Mouse (Mus musculus) limb, embryonic 11.5 days (tissue): Measurements from ENCODE around the gene Trp53bp2. TPM values are rescaled to one million over a fixed set of nuclear protein-coding genes. Genes with fewer than 3 reads are reported as not detected.

Experiments used
- ATAC-seq: fragments of 200-750 bp; cut with Nextera tagmentation; 2 replicates; pipeline ENCODE4 v1.8.0; 2017; ENCODE audit warnings: low read depth; ENCODE audit not compliant: insufficient number of reproducible peaks, low FRiP score, low TSS enrichment
- DNase-seq: peaks from one replicate; pipeline ENCODE4 v3.0.0-alpha.2; 2015; ENCODE audit warnings: low spot score
- H3K27ac ChIP-seq: fragments of 300-500 bp; sonication (generic); replicated peaks from 2 replicates; pipeline ENCODE4 v1.5.1; 2014; ENCODE audit warnings: low read depth, mild to moderate bottlenecking, low read length
- H3K27me3 ChIP-seq: fragments of 300-500 bp; sonication (generic); 2 replicates; pipeline ENCODE4 v1.6.1; 2014; ENCODE audit warnings: mild to moderate bottlenecking, low read length, mixed read lengths; ENCODE audit not compliant: control insufficient read depth, insufficient read depth
- H3K36me3 ChIP-seq: fragments of 300-500 bp; sonication (generic); 2 replicates; pipeline ENCODE4 v1.6.1; 2014; ENCODE audit warnings: mild to moderate bottlenecking, low read length, moderate library complexity, mixed read lengths; ENCODE audit not compliant: control insufficient read depth, insufficient read depth
- H3K4me1 ChIP-seq: fragments of 300-500 bp; sonication (generic); 2 replicates; pipeline ENCODE4 v1.6.1; 2014; ENCODE audit warnings: low read length, mixed read lengths; ENCODE audit not compliant: control insufficient read depth, insufficient read depth
- H3K4me2 ChIP-seq: fragments of 300-500 bp; sonication (generic); 2 replicates; pipeline ENCODE4 v1.6.1; 2014; ENCODE audit warnings: low read depth, mild to moderate bottlenecking, moderate library complexity; ENCODE audit not compliant: severe bottlenecking
- H3K4me3 ChIP-seq: fragments of 300-500 bp; sonication (generic); 2 replicates; pipeline ENCODE4 v1.5.1; 2014; ENCODE audit warnings: low read depth, low read length
- H3K9ac ChIP-seq: fragments of 300-500 bp; sonication (generic); 2 replicates; pipeline ENCODE4 v1.6.1; 2014; ENCODE audit warnings: mild to moderate bottlenecking, low read length
- H3K9me3 ChIP-seq: fragments of 300-500 bp; sonication (generic); 2 replicates; pipeline ENCODE4 v1.6.1; 2016; ENCODE audit warnings: low read length; ENCODE audit not compliant: control insufficient read depth
- WGBS: fragments of 180-500 bp; shearing (Covaris S2); extraction: QIAGEN DNeasy Blood & Tissue Kit; methylation state at CpG from one replicate; pipeline ENCODE4 v1.1.7; 2014; 5-methylcytosine and 5-hydroxymethylcytosine counted together
- polyA plus RNA-seq: library from polyadenylated mRNA; unstranded; fragments of >200 nt; fragmentation: Nextera tagmentation; extraction: Ambion mirVana; gene quantifications from 2 replicates; pipeline ENCODE4 v1.2.1, GENCODE M21; 2014

Gene Trp53bp2
- polyA plus RNA-seq, 1 experiment from 2014 or later, result 41.5 TPM

- H3K9ac ChIP-seq, result no peak overlapping the region
- H3K4me1 ChIP-seq, result no peaks in the 10 kb centered on the region
- WGBS, result 72% methylated on average over 17 of the region's 17 CpGs
- no peak overlapping the region for H3K4me3 ChIP-seq
- H3K4me2 ChIP-seq, result no peak overlapping the region
- no peak for DNase-seq
- peaks cover 3% of the 10 kb centered on the region; the same call in 1 of the 2 replicates for H3K36me3 ChIP-seq
- no peaks in the 10 kb centered on the region for H3K9me3 ChIP-seq
- ATAC-seq, result no peak
- H3K27ac ChIP-seq, result no peak overlapping the region
- no peaks in the 10 kb centered on the region for H3K27me3 ChIP-seq
These were observed 85.5 kb downstream of the Trp53bp2 start for GRCm38 (mm10) chr1:182494285-182495145.

DNA sequence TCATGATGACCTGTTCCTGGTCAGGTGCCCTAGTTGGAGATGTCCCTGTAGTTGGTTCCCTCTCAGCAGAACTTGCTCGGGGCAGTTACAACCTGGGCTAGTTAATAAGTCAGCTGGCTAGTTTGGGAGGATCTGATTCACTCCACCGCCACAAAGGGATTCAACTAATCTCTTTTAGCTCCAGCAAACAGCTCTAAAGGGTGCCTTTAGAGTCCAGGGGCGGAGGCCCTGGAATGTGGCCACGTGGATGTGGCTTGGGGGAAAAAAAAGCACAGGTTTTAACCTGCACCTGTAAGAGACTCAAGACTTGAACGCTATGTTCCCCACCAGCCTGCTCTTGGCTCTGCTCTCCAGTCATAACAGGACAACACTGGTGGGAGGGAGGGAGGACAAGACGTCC is 87.7 kb downstream of the Trp53bp2 start:
- Histone ChIP-seq H3K36me3 (no peaks in the 10 kb centered on the region; the same call in 1 of the 2 replicates), H3K4me3 (no peak overlapping the region), H3K4me2 (no peak overlapping the region), H3K27ac (no peak overlapping the region), H3K27me3 (no peaks in the 10 kb centered on the region), H3K9me3 (no peaks in the 10 kb centered on the region), H3K4me1 (no peaks in the 10 kb centered on the region), H3K9ac (no peak overlapping the region)
- 70% methylated on average over 6 of the region's 6 CpGs for WGBS
- ATAC-seq (no peak), DNase-seq (no peak)

GRCm38 (mm10) chr1:182497736-182498135 is 88.8 kb downstream of the Trp53bp2 start:
- WGBS, result 66% methylated on average over 4 of the region's 4 CpGs

GRCm38 (mm10) chr1:182499443-182500089 is 90.6 kb downstream of the Trp53bp2 start:
- Histone ChIP-seq H3K9me3 (no peaks in the 10 kb centered on the region), H3K9ac (no peak overlapping the region), H3K4me3 (no peak overlapping the region), H3K4me2 (no peak overlapping the region), H3K27ac (no peak overlapping the region), H3K27me3 (no peaks in the 10 kb centered on the region), H3K4me1 (0 out of 2 replicates have a peak, but pooled peaks cover 1% of the 10 kb centered on the region), H3K36me3 (no peaks in the 10 kb centered on the region; the same call in 1 of the 2 replicates)
- 81% methylated on average over 9 of the region's 9 CpGs for WGBS
- DNase-seq, result no peak
- ATAC-seq, result no peak

More at GRCm38 (mm10) chr1:182497736-182498135, 88.8 kb downstream of the Trp53bp2 start:
- Histone ChIP-seq H3K4me2 (no peak overlapping the region), H3K4me3 (no peak overlapping the region), H3K4me1 (no peaks in the 10 kb centered on the region), H3K36me3 (no peaks in the 10 kb centered on the region; the same call in 1 of the 2 replicates), H3K9me3 (no peaks in the 10 kb centered on the region), H3K27me3 (no peaks in the 10 kb centered on the region), H3K27ac (no peak overlapping the region), H3K9ac (no peak overlapping the region)
- ATAC-seq (no peak), DNase-seq (no peak)

DNA sequence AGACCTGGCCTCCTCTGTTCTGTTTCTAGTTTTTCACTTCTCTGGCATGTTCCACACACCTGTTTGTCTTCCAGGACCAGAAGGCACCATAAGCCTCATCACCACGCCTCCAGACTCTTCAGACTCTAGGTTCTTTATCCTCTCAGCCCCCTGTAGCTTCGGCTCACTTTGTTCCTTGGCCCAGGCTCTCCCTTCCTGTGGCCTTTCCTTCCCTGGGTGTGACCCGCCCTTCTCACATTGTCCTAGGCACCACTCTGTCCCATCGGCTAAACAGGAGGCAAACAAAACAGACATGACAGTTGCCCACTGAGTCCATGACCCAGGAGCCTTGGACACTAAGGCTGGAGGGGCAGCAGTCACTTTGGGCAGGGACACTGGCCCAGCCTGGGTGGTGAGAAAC is 91.3 kb downstream of the Trp53bp2 start:
- Histone ChIP-seq H3K27me3 (no peaks in the 10 kb centered on the region), H3K9me3 (no peaks in the 10 kb centered on the region), H3K4me1 (0 out of 2 replicates have a peak, but pooled peaks cover 2% of the 10 kb centered on the region), H3K4me3 (no peak overlapping the region), H3K27ac (no peak overlapping the region), H3K36me3 (no peaks in the 10 kb centered on the region; the same call in 1 of the 2 replicates), H3K4me2 (no peak overlapping the region), H3K9ac (no peak overlapping the region)
- ATAC-seq, result no peak
- WGBS, result 62% methylated on average over 4 of the region's 4 CpGs
- DNase-seq, result no peak

- H3K27ac ChIP-seq, result no peak overlapping the region
These were observed 91.9 kb downstream of the Trp53bp2 start for GRCm38 (mm10) chr1:182500843-182501242.

GRCm38 (mm10) chr1:182501815-182502405 is 92.9 kb downstream of the Trp53bp2 start:
- 89% methylated on average over 7 of the region's 7 CpGs for WGBS
- H3K36me3 ChIP-seq, result no peaks in the 10 kb centered on the region

More at GRCm38 (mm10) chr1:182500843-182501242, 91.9 kb downstream of the Trp53bp2 start:
- no peak for ATAC-seq
- H3K36me3 ChIP-seq, result no peaks in the 10 kb centered on the region; the same call in 1 of the 2 replicates
- H3K9ac ChIP-seq, result no peak overlapping the region
- no peak overlapping the region for H3K4me2 ChIP-seq
- no peaks in the 10 kb centered on the region for H3K27me3 ChIP-seq
- no peaks in the 10 kb centered on the region for H3K9me3 ChIP-seq
- H3K4me1 ChIP-seq, result 0 out of 2 replicates have a peak, but pooled peaks cover 2% of the 10 kb centered on the region
- DNase-seq, result no peak
- no peak overlapping the region for H3K4me3 ChIP-seq
- WGBS, result 85% methylated on average over 4 of the region's 4 CpGs

DNA sequence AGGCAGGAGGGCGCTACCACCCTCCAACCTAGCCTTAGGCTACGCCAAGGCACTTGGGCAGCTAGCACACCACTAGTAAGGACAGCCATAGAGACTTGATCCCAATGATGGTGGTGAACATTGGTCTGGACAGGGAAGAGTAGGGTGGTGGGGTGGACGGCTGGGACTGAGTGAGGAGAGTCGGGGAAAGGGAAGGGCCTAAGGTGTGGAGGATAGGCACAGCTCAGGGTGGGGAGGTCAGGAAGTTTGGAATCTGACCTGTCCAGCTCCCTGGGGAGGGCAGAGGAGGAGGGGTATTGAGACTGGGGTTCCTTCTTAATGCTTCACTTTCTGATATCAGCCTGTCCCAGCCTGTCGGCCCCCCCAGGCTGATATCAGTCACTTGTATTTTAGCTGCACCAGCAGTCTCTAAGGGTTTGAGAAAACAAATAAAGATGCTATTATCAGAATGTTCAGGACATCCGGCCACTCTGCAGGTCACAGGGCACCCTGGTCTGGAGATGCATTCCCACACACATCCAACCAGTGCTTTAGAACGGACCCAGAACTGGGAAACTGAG is 93.6 kb downstream of the Trp53bp2 start:
- Histone ChIP-seq H3K36me3 (no peaks in the 10 kb centered on the region), H3K9ac (no peak overlapping the region), H3K27ac (no peak overlapping the region), H3K4me3 (no peak overlapping the region), H3K4me1 (0 out of 2 replicates have a peak, but pooled peaks cover 2% of the 10 kb centered on the region), H3K4me2 (no peak overlapping the region), H3K9me3 (no peaks in the 10 kb centered on the region), H3K27me3 (no peaks in the 10 kb centered on the region)
- DNase-seq (no peak), ATAC-seq (no peak)
- WGBS, result 85% methylated on average over 7 of the region's 7 CpGs

More at GRCm38 (mm10) chr1:182501815-182502405, 92.9 kb downstream of the Trp53bp2 start:
- no peak overlapping the region for H3K4me2 ChIP-seq
- no peaks in the 10 kb centered on the region for H3K27me3 ChIP-seq
- no peak overlapping the region for H3K27ac ChIP-seq
- 0 out of 2 replicates have a peak, but pooled peaks cover 2% of the 10 kb centered on the region for H3K4me1 ChIP-seq
- no peak for ATAC-seq
- no peak overlapping the region for H3K9ac ChIP-seq
- no peaks in the 10 kb centered on the region for H3K9me3 ChIP-seq
- no peak overlapping the region for H3K4me3 ChIP-seq
- DNase-seq, result no peak
